Mouse (Mus musculus) CH12.LX (cell line): ENCODE measurements around the gene Olfr1359. TPM values are rescaled to one million over a fixed set of nuclear protein-coding genes. Genes with fewer than 3 reads are reported as not detected.
"Not testable (repeated sequence)": the region's sequence is repeated elsewhere in the genome, so short reads cannot be mapped to it uniquely, and the experiment has no call there.

ENCODE experiments used
- DNase-seq: peaks from one replicate; pipeline ENCODE4 v3.0.0-alpha.2; 2013; ENCODE audit errors: extremely low read depth
- H3K27ac ChIP-seq: 2 replicates; pipeline ENCODE4 v1.5.1; 2012; ENCODE audit warnings: low read depth, mild to moderate bottlenecking, control low read depth, moderate library complexity; ENCODE audit not compliant: insufficient read depth
- H3K27me3 ChIP-seq: replicated peaks from 2 replicates; pipeline ENCODE3; 2012; ENCODE audit warnings: inconsistent platforms
- H3K36me3 ChIP-seq, 2 experiments: replicated peaks in 1 of 2; 2 replicates each; pipeline versions ENCODE3 to v1.6.1; 2012; ENCODE audit warnings: inconsistent platforms in 1 of 2, low read length in 1 of 2, mild to moderate bottlenecking in 1 of 2, mixed read lengths in 1 of 2, moderate library complexity in 1 of 2; ENCODE audit not compliant: control insufficient read depth in 1 of 2, insufficient read depth in 1 of 2
- H3K4me1 ChIP-seq, 2 experiments: 2 replicates each; pipeline ENCODE4 v1.6.1; 2012; ENCODE audit warnings: inconsistent platforms in 1 of 2, moderate library complexity in 1 of 2; ENCODE audit not compliant: insufficient read depth in 2 of 2, control insufficient read depth in 1 of 2
- H3K4me2 ChIP-seq: 2 replicates; pipeline ENCODE4 v1.6.1; 2012; ENCODE audit warnings: low read depth, mild to moderate bottlenecking, control low read depth; ENCODE audit not compliant: poor library complexity, insufficient read depth, severe bottlenecking
- H3K4me3 ChIP-seq, 3 experiments: fragments of 150-350 bp in 1 of 3; sonication (generic) in 1 of 3; replicated peaks in 1 of 3; 2 replicates each; pipeline versions ENCODE3 to v1.5.1; 2011 to 2012; ENCODE audit warnings: low read depth in 2 of 3, low read length in 2 of 3, mild to moderate bottlenecking in 2 of 3, moderate library complexity in 2 of 3, control low read depth in 1 of 3, improper control_type of control experiment in 1 of 3, inconsistent platforms in 1 of 3, mixed read lengths in 1 of 3; ENCODE audit not compliant: poor library complexity in 1 of 3
- H3K79me2 ChIP-seq: replicated peaks from 2 replicates; pipeline ENCODE4 v1.6.1; 2012; ENCODE audit warnings: mild to moderate bottlenecking, moderate library complexity; ENCODE audit not compliant: control insufficient read depth, poor library complexity, insufficient read depth, severe bottlenecking; ENCODE audit errors: extremely low read depth
- H3K9ac ChIP-seq: 2 replicates; pipeline ENCODE4 v1.6.1; 2012; ENCODE audit warnings: low read depth, mild to moderate bottlenecking, control low read depth, moderate library complexity; ENCODE audit not compliant: insufficient read depth
- H3K9me3 ChIP-seq: replicated peaks from 2 replicates; pipeline ENCODE3; 2012; ENCODE audit warnings: low read length, inconsistent platforms, mixed read lengths
- CHD1 ChIP-seq: IDR thresholded peaks from 2 replicates; pipeline ENCODE4 v1.6.1; 2012; ENCODE audit warnings: low read depth, low read length, improper control_type of control experiment, inconsistent platforms
- CHD2 ChIP-seq: IDR thresholded peaks from 2 replicates; pipeline ENCODE4 v1.6.1; 2011; ENCODE audit warnings: low read length, improper control_type of control experiment
- E2F4 ChIP-seq: IDR thresholded peaks from 2 replicates; pipeline ENCODE4 v1.6.1; 2011; ENCODE audit warnings: low read depth, low read length, improper control_type of control experiment; ENCODE audit not compliant: insufficient replicate concordance
- HCFC1 ChIP-seq: IDR thresholded peaks from 2 replicates; pipeline ENCODE4 v1.6.1; 2012; ENCODE audit warnings: low read depth, mild to moderate bottlenecking, inconsistent platforms, low read length, improper control_type of control experiment
- JUND ChIP-seq: conservative IDR thresholded peaks from 2 replicates; pipeline ENCODE4 v1.6.1; 2011; ENCODE audit warnings: low read depth, low read length, improper control_type of control experiment
- MEF2A ChIP-seq: IDR thresholded peaks from 2 replicates; pipeline ENCODE4 v1.6.1; 2014; ENCODE audit warnings: low read depth, mild to moderate bottlenecking, inconsistent platforms, low read length, improper control_type of control experiment, borderline replicate concordance
- MXI1 ChIP-seq: IDR thresholded peaks from 2 replicates; pipeline ENCODE4 v1.6.1; 2011; ENCODE audit warnings: mild to moderate bottlenecking, low read depth, low read length, improper control_type of control experiment
- MYC ChIP-seq: IDR thresholded peaks from 2 replicates; pipeline ENCODE4 v1.6.1; 2011; ENCODE audit warnings: low read depth, mild to moderate bottlenecking, improper control_type of control experiment, low read length
- NELFE ChIP-seq: IDR thresholded peaks from 2 replicates; pipeline ENCODE4 v1.6.1; 2011; ENCODE audit warnings: low read depth, low read length, improper control_type of control experiment
- NRF1 ChIP-seq: IDR thresholded peaks from 2 replicates; pipeline ENCODE4 v1.6.1; 2014; ENCODE audit warnings: low read depth, mild to moderate bottlenecking, inconsistent platforms, low read length, improper control_type of control experiment, moderate library complexity
- POLR2A ChIP-seq: IDR thresholded peaks from 2 replicates; pipeline ENCODE4 v1.6.1; 2011; ENCODE audit warnings: low read depth, mild to moderate bottlenecking, improper control_type of control experiment, low read length
- POLR2AphosphoS2 ChIP-seq: IDR thresholded peaks from 2 replicates; pipeline ENCODE4 v1.6.1; 2011; ENCODE audit warnings: low read depth, low read length, improper control_type of control experiment
- RCOR1 ChIP-seq: conservative IDR thresholded peaks from 2 replicates; pipeline ENCODE4 v1.6.1; 2012; ENCODE audit warnings: low read depth, mild to moderate bottlenecking, inconsistent platforms, low read length, improper control_type of control experiment
- SIN3A ChIP-seq: IDR thresholded peaks from 2 replicates; pipeline ENCODE4 v1.6.1; 2012; ENCODE audit warnings: low read length, improper control_type of control experiment, inconsistent platforms
- TBP ChIP-seq: conservative IDR thresholded peaks from 2 replicates; pipeline ENCODE4 v1.6.1; 2011; ENCODE audit warnings: low read depth, low read length, improper control_type of control experiment
- TCF12 ChIP-seq: IDR thresholded peaks from 2 replicates; pipeline ENCODE4 v1.6.1; 2014; ENCODE audit warnings: low read depth, mild to moderate bottlenecking, inconsistent platforms, low read length, improper control_type of control experiment
- UBTF ChIP-seq: IDR thresholded peaks from 2 replicates; pipeline ENCODE4 v1.6.1; 2012; ENCODE audit warnings: low read depth, mild to moderate bottlenecking, inconsistent platforms, low read length, improper control_type of control experiment, moderate library complexity
- ZMIZ1 ChIP-seq: IDR thresholded peaks from 2 replicates; pipeline ENCODE4 v1.6.1; 2012; ENCODE audit warnings: low read depth, mild to moderate bottlenecking, inconsistent platforms, low read length, improper control_type of control experiment
- dilution Hi-C: fragments of 300-500 bp; cut with MboI; formaldehyde crosslinking; loops from 2 replicates; pipeline ENCODE4 v1.14.3; 2020; ENCODE audit warnings: low sequenced_read_pairs; ENCODE audit not compliant: extremely low pct_unique_long_range_greater_than_20kb, extremely low pct_ligation_motif_present
- in situ Hi-C: fragments of 300-500 bp; cut with MboI; formaldehyde crosslinking; loops from 3 replicates; pipeline ENCODE4 v1.14.3; 2019; ENCODE audit warnings: low sequenced_read_pairs, low pct_ligation_motif_present, low pct_unique_long_range_greater_than_20kb, mixed read lengths
- polyA plus RNA-seq: library from polyadenylated mRNA; unstranded; fragments of >175 nt; gene quantifications from 2 replicates; pipeline ENCODE4 v1.2.1, GENCODE M21; 2012; ENCODE audit warnings: low read depth; ENCODE audit not compliant: insufficient read length
- total RNA-seq, 2 experiments: library from RNA; depleted of rRNA; stranded (reverse); fragments of 300-350 nt in 1 of 2; fragments of >200 nt in 1 of 2; gene quantifications; 2 replicates each; pipeline ENCODE4 v1.2.3; 2012 to 2014

The Olfr1359 gene
- total and polyA plus RNA-seq, 3 experiments = not detected

DNA sequence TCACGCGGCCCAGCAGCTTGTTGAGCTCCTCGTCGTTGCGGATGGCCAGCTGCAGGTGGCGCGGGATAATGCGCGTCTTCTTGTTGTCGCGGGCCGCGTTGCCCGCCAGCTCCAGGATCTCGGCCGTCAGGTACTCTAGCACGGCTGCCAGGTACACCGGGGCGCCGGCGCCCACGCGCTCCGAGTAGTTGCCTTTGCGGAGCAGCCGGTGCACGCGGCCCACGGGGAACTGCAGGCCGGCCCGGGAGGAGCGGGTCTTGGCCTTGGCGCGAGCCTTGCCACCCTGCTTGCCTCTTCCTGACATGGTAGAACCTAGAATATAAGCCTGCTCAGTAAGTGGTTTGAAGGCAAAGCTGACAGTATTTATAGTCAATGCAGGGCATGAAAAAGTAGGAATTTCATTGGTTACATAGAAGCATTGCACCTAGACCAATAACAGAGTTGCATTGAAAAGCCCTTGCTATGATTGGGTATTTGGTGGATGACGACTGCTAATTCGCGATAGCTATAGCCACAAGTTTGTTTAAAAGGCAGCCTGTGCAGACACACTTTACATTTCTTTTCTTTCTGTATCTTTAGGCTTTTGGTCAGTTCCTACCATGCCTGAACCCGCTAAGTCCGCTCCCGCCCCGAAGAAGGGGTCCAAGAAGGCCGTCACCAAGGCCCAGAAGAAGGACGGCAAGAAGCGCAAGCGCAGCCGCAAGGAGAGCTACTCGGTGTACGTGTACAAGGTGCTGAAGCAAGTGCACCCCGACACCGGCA, 55.8 kb downstream of the Olfr1359 start, which contains the start of the genes Hist1h2ak and Hist1h2bn:
Gene Hist1h2ak, minus strand, starts transcription at position 304 of the 762 bp plus-strand sequence.
Gene Hist1h2bn, plus strand, starts transcription at position 600 of the 762 bp plus-strand sequence.
- H3K4me3 ChIP-seq = peak within 1 kb of the TSS; percentile 17 to 38 (median 36)
- H3K36me3 ChIP-seq, H3K79me2 ChIP-seq, H3K27me3 ChIP-seq, in situ Hi-C loops, dilution Hi-C loops, H3K9me3 ChIP-seq: not testable (repeated sequence)
- DNase-seq = peak; percentile 97
- H3K4me2 ChIP-seq = peak within 1 kb of the TSS; percentile 82
- H3K27ac ChIP-seq = peak within 1 kb of the TSS; percentile 98
- H3K9ac ChIP-seq = peak within 1 kb of the TSS; percentile 92
- H3K4me1 ChIP-seq = peaks cover 0 to 26% of the 10 kb centered on the region in 2 experiments; a peak in 2 of 4 replicates
- TF ChIP-seq NRF1 (peak; percentile 39), SIN3A (peak; percentile 68), CHD2 (peak; percentile 96), POLR2AphosphoS2 (peak; percentile 5; the same call in 1 of the 2 replicates), NELFE (peak; percentile 77), RCOR1 (peak; percentile 74; the same call in 1 of the 2 replicates), MEF2A (peak; percentile 58; the same call in 1 of the 2 replicates), JUND (peak; percentile 50; the same call in 1 of the 2 replicates), ZMIZ1 (peak; percentile 76), E2F4 (peak; percentile 71; the same call in 1 of the 2 replicates), UBTF (peak; percentile 51; the same call in 1 of the 2 replicates), TBP (peak; percentile 99), HCFC1 (peak; percentile 57), POLR2A (peak; percentile 70; the same call in 1 of the 2 replicates), MYC (peak; percentile 39), MXI1 (peak; percentile 70), TCF12 (peak; percentile 98)

DNA sequence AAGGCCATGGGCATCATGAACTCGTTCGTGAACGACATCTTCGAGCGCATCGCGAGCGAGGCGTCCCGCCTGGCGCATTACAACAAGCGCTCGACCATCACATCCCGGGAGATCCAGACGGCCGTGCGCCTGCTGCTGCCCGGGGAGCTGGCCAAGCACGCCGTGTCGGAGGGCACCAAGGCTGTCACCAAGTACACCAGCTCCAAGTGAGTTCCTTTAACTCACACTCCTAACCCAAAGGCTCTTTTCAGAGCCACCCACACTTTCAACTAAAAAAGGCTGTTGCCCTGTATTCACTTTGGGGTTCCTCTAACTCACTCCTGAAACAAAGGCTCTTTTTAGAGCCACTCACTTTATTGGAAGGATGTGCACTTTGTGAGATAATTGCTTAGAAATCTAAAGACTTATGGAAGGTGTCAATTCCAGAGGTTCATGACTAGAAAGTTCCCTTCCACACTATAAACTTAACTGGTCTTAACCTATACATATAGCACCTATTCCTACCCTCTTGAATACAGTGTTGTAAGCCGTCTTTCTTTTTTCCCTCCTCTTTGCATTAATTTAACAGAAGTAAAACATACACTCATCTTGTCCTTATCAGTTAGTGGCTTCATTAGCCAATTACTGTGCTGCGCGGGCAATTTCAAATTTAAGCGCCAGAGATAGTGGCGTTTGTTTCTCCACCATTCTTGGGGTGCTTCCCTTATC, 56.5 kb downstream of the Olfr1359 start:
- H3K36me3 ChIP-seq, dilution Hi-C loops, H3K27me3 ChIP-seq, H3K9me3 ChIP-seq, in situ Hi-C loops, H3K79me2 ChIP-seq: not testable (repeated sequence)
- H3K27ac ChIP-seq = peak overlapping the region; percentile 75
- peak; percentile 65 for DNase-seq
- peak overlapping the region; percentile 17 to 38 (median 36) for H3K4me3 ChIP-seq
- peak overlapping the region; percentile 32; the same call in 1 of the 2 replicates for H3K4me2 ChIP-seq
- TF ChIP-seq CHD2 = peak; percentile 54
- TF ChIP-seq ZMIZ1 = peak; percentile 96
- peak; percentile 89 for TF ChIP-seq SIN3A
- TF ChIP-seq NRF1 = peak; percentile 35; the same call in 1 of the 2 replicates
- TF ChIP-seq NELFE = peak; percentile 73; the same call in 1 of the 2 replicates
- TF ChIP-seq POLR2AphosphoS2 = peak; percentile 99
- peak; percentile 87 for TF ChIP-seq POLR2A
- peak; percentile 96 for TF ChIP-seq E2F4
- 0 out of 2 replicates have a peak, but pooled peaks have one; percentile 35 for TF ChIP-seq TBP
- TF ChIP-seq CHD1 = peak; percentile 48; the same call in 1 of the 2 replicates
- TF ChIP-seq UBTF = peak; percentile 49; the same call in 1 of the 2 replicates
- H3K9ac ChIP-seq = peak overlapping the region; percentile 82
- peaks cover 0 to 26% of the 10 kb centered on the region in 2 experiments; a peak in 2 of 4 replicates for H3K4me1 ChIP-seq
